Mouse (Mus musculus): ENCODE results near the gene Camk2d.

- no peak for TF ChIP-seq CTCF (IDR thresholded peaks at IDR 0.05; ENCODE audit: low read depth)
- TF ChIP-seq EP300 (optimal IDR thresholded peaks at IDR 0.05) = no peak
Measured at GRCm38 (mm10) chr3:126886644-126887043, 290.5 kb downstream of the Camk2d start.

Data from stomach, postnatal 0 days (tissue).